Mouse (Mus musculus) retina, adult 2 months (tissue): Measurements from ENCODE around the gene 1600014C23Rik.

ENCODE experiments used
- DNase-seq: peaks from one replicate; pipeline ENCODE4 v3.0.0-alpha.2; 2012; ENCODE audit warnings: low read depth, low spot score

Gene 1600014C23Rik

DNA sequence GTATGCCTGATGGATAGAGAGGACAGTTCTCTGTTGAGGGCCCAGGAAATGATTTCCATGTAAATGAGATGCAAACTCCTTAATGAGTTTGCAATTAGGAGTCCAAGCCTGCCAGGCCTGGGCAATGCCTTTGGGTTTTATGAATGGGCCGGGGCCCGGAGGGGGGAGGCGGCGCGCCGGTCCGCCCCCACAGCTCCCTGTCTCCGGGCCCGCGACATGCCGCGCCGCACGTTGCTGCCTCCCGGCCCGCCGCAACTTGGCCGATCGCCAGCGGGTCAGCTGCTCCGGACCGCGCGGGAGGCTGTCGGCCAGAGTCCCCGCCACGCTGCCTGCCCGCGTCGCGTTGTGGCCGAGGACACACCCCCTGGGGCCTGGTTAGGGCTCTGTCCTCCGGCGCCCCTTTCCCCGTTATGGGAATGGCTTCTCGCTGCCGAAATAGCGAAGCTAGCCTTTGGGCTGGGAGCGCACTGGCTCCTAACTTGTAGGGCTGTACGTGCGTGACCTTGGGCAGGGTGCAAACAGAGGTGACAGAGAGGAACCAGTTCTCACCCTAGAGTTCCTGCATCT, at the start of gene 1600014C23Rik:
TSS of gene 1600014C23Rik (minus strand) at position 110 of the 567 bp plus-strand sequence.
- DNase-seq, result no peak

- DNase-seq, result no peak
Observed at GRCm38 (mm10) chr17:45778446-45778845, 44.8 kb upstream of the 1600014C23Rik start.

DNA sequence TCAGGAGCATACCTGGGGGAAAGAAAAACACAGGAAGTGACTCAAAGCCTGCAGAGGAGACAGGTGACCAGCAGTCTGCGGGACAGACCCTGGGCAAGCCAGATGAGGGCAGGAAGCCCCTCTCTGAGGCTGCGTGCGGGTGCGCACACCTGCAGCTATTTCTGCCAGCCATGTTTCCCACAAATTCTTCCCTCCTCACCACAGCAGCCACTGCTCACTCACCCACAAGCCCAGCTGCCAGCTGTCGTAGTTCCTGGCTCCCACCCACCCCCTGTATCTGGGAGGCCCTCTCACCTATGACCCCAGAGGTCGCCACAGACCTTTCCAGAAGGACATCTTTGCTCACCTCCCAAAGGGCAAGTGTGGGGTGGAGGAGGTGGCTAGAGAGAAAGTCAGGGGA, 43.8 kb upstream of the 1600014C23Rik start:
- DNase-seq, result no peak

GRCm38 (mm10) chr17:45776185-45776584, 42.5 kb upstream of the 1600014C23Rik start:
- DNase-seq, result no peak

- no peak for DNase-seq
Observed at GRCm38 (mm10) chr17:45775468-45775867, 41.8 kb upstream of the 1600014C23Rik start.

GRCm38 (mm10) chr17:45772566-45772965, 38.9 kb upstream of the 1600014C23Rik start:
- no peak for DNase-seq

GRCm38 (mm10) chr17:45772096-45772495, 38.5 kb upstream of the 1600014C23Rik start:
- DNase-seq, result no peak

DNA sequence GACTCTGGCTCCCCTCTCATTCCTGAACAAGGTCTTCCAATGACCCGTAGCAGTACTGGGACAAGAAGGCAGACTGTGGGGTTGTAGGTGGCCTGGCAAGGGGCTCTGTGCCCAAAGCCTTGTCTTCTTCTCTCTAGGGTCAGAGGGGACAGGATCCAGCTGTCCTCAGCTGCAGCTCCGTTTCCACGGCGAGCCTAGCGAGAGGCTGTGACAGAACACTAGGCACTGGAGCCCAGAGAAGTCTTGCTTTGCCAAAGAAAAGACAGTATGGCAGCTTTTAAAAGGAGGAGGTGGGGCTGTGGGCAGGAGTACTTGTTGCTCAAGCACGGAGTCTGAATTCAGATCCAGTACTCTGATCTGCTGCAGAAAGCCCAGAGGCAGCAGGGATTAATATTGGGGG, 36.8 kb upstream of the 1600014C23Rik start:
- DNase-seq, result no peak

- no peak for DNase-seq
Observed at GRCm38 (mm10) chr17:45769821-45770220, 36.2 kb upstream of the 1600014C23Rik start.

DNA sequence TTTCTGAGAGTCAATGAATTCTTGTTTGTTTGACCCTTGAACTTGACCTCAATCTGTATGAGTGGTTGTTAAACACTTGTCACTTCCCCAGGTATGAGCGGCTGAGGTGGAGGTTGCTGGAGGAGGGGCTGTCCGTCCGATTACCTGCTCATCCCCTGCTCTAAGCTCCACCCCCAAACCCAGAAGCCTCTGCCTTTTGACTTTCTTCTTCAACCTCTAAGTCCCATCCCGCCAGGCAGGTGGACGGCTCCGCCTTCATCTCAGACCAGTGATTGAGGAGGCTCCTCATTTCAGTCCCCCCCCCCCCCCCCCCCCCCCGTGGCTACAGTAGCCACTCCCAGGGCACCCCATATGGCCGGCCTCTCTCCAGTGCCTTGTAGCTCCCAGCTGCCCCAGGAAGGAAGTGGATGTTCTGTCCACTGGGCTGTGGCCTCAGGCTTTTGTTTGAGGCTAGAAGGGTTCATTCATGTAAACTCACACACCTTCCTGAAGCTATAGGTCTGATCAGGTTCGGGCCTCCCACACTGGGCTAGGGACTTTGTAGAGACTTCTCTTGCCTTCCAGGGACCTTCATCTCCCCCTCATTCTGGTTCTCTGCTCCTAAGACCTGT, 34.0 kb upstream of the 1600014C23Rik start:
- DNase-seq, result no peak

DNA sequence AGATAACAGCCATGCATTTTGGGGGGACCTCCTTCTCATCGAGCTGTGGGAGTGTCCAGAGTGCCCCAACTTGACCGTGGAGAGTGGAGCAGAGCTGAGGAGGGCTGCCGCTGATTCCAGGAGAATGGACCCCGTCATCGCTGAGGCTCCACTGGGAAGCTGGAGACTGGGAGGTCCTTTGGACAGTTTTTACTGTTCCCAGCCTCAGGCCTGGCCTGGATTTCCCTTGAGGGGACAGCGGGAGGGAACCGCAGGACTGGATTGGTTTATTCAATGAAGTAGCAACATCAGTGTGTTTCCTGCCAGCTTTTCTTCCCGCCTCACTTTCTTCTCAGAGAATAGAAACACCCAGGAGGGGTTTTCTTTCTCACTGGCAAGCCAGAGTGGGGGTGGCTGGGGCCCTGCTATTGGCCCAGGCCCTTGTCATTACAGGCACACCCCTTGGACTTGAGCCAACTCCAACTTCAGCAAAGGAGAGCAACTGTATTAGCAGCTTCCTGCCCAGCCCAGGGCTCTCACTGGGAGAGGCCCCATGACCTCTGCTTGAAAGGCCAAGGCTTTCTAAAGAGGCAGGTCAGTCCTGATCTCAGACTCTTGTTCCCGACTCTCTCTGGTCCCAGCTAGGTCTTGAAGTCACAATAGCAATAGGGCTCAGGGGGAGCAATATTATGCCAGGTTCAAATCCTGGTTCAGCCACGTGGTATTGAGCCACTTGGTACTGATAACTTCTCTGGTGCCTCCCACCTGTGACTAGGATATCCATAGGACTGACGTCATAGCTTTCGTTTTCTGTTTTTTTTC, 33.3 kb upstream of the 1600014C23Rik start:
- DNase-seq, result no peak

DNA sequence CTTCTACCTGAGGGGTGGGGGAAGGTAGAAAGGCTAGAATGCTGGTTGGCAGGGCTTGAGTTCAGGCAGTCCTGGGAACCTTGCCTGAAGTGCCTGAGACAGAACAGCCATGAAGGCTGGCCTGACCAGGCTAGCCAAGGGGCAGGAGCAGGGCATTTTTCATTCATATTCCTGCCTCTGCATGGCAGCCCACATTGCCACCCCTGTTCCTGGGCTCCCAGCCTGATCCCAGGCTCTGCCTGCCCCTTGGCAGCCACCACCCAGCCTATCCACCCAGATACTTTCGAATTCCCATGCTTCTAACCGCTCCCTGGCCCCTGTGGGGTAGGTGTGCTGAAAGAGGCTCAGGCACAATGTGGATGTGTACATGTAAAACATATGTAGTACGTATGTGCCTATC, 32.3 kb upstream of the 1600014C23Rik start:
- no peak for DNase-seq

DNA sequence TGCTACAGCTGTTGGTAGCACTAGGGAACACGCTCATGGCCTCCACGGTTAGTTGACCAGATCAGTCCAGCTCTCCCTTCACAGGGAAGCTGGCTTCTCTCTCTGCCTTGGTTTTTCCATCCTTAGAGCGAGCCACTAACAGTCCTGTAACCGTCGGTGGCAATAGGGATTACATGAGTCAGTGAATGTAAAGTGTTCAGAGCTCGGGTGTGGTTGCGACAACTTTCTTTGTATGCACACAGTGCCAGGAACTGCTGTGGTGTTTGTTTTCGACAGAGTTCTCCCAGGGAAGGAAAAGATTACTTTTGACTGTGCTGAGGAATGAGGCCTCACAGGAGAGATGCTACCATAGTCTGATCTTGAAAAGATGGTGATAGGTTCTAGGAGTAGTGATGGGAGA, 29.5 kb upstream of the 1600014C23Rik start:
- DNase-seq, result no peak

DNA sequence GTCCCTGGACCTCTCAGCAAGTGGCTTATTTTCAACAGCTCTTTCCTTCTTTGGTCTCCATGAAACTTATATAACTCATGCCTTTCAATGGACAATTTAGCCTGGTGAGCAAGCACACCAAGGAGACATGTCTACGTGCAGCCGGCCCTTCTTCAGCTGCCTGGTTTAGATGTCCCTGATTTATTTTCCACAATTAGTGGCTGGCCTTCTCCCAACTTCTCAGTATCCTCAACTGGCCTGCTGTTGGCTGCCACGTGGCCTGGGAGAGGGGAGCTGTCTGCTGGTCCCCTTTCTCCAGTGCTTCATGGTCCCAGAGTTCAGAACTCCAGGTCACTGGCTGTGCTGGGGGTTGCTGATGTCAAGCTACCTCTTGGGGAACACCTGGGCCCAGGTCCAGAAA, 28.3 kb upstream of the 1600014C23Rik start:
- DNase-seq, result no peak

DNA sequence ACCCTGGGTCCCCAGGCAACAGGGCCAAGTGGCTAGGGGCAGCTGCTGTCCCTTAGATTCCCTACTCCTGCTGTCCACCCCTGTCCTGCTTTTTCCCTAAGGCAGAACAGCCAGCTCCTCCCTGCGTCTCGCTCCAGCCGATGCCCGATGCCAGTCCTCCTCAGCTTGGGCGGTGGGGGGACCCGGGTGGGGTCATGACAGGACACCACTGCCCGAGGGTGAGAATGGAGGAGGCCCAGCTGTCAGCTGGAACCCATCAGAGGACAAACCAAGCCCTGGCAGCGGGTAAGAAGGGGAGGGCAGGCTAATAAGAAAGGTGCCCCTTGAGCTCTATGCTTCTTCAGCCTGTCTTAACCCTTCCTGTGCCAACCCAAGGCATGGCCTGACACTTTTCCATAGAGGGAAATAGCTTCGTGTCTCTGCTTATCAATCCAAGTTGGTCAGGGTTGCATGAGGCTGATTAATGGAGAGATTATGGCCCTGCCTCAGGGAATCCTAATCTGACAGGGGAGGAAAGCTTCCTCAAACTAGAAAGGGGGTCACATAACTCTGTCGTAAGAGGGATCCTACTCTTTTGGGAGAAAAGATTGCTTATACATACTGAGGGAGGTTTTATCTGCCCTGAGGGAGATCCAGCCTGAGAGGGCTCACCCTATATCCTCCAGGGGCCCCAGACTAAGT, 27.5 kb upstream of the 1600014C23Rik start:
- no peak for DNase-seq

DNA sequence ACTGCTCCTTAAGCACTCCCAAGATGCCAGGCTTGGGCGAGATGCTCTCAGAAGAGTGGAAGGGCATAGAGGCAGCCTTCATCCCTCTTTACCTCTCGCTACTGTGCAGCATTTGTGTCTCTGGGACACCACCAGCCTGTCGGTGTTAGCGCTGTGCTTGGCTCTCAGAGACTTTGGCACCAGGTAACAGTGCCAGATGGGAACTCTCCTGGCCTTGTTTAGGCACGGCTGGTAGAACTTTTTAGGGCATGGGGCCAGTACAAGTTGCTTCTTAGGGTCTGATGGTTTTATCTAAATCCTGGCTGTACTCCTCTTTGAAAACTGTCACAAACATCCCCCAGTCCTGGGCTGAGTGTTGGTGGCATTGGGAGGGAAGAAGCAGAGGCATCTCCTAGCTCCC, 26.1 kb upstream of the 1600014C23Rik start:
- DNase-seq, result no peak

GRCm38 (mm10) chr17:45758808-45759207, 25.2 kb upstream of the 1600014C23Rik start:
- no peak for DNase-seq

- DNase-seq, result no peak
Observed at GRCm38 (mm10) chr17:45757932-45758331, 24.3 kb upstream of the 1600014C23Rik start.

DNA sequence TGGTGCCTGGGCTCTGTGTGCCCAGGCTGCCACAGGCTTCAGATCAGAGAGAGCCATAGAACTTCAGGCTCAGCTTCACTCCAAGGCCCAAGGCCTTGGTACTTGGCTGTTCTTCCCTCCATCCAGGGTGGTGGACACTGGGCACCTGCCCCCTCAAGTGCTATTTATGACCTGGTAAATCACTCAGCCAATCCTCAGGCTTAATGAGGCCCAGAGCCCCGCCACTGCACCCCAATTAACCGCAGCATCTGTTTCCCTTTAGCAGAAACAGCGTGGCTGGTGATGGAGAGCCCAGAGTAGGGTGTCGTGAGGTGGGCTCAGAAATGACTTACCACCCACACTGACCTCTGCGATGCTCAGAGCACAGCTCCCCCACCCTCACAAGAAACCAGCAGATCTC, 23.2 kb upstream of the 1600014C23Rik start:
- DNase-seq, result no peak

DNA sequence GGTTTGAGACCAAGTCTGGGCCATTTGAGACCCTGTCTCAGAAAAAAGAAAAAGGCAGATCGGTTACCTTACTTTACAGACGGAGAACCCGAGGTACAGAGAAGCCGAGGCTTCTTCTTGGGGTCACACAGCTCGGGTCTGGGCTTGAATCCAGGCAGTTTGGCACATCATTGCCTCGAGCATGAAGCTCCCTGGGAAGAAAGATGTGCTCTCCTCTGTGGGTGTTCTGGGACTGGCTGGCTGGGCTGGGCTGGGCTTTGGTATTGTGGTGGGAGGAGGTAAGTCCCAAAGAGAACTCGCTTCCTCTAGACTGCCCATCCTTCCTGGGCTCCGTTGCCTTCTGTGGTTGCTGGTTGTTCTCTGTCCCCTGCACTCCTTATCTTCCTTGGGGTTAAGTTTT, 22.7 kb upstream of the 1600014C23Rik start:
- no peak for DNase-seq

- DNase-seq, result no peak
Observed at GRCm38 (mm10) chr17:45754186-45754862, 20.7 kb upstream of the 1600014C23Rik start.

DNA sequence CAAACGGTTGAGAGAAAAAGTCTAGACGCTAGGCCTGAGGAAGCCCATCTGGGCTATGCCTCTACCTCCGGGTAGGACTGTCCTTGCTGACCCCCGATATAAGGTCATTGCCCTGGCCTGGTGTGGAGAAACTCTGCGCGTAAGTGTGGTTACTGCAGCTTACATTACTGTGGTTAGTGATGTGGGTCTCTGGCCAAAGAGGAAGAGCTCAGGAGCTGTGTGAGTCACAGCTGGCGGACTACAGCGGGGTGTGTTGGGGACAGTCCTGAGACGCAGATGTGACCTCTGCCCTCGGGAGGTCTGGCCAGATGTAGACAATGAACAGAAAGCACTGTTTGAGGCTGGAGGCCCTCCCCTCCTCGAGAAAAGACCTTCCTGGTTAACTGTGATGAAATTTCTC, 19.0 kb upstream of the 1600014C23Rik start:
- no peak for DNase-seq
